Mouse (Mus musculus): ENCODE data around the gene Sox10. TPM values are rescaled to one million over a fixed set of nuclear protein-coding genes. Genes with fewer than 3 reads are reported as not detected.

The Sox10 gene
- polyA plus RNA-seq, 1 experiment from 2014 or later, result 5.2 TPM

- 22% methylated on average over 7 of the region's 7 CpGs for WGBS
- no peaks in the 10 kb centered on the region for H3K9me3 ChIP-seq (ENCODE audit: control insufficient read depth, low read length)
- H3K9ac ChIP-seq (ENCODE audit: low read depth, low read length), result peak overlapping the region; percentile 84
- peak overlapping the region; percentile 85; the same call in 1 of the 2 replicates for H3K4me3 ChIP-seq (ENCODE audit: low read length)
- H3K36me3 ChIP-seq (ENCODE audit: control insufficient read depth, insufficient read depth, low read length), result no peaks in the 10 kb centered on the region
- ATAC-seq, result no peak
- H3K27me3 ChIP-seq (replicated peaks; ENCODE audit: control insufficient read depth, insufficient read depth, low read length), result no peaks in the 10 kb centered on the region
- H3K4me1 ChIP-seq (ENCODE audit: control insufficient read depth, insufficient read depth, low read length), result peaks cover 22% of the 10 kb centered on the region
- peak overlapping the region; percentile 96 for H3K4me2 ChIP-seq (ENCODE audit: low read depth, low read length)
- H3K27ac ChIP-seq (ENCODE audit: low read length), result peak overlapping the region; percentile 85
These were observed 57.1 kb downstream of the Sox10 start for GRCm38 (mm10) chr15:79107966-79108365.

DNA sequence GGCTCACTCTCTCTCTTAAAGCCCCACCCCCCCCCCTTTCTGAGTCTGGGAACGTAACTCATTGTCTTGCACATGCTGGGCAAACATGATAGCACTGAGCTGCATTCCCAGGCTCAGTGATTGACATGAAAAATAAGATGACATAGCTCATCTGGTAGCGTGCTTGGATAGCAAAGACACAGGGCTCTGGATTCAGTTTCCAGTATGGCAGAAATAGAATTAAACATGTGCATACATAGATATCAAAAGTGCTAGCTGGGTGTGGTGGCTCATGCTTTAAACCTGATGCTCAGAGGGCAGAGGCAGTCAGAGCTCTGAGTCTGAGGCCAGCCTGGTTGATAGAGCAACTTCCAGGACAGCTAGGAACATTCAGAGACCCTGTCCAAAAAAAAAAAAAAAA lies 59.2 kb downstream of the Sox10 start:
- 51% methylated on average over 2 of the region's 2 CpGs for WGBS
- Histone ChIP-seq H3K4me2 (ENCODE audit: low read depth, low read length) (no peak overlapping the region), H3K27me3 (replicated peaks; ENCODE audit: control insufficient read depth, insufficient read depth, low read length) (no peaks in the 10 kb centered on the region), H3K27ac (ENCODE audit: low read length) (no peak overlapping the region), H3K4me3 (ENCODE audit: low read length) (no peak overlapping the region), H3K9ac (ENCODE audit: low read depth, low read length) (no peak overlapping the region), H3K36me3 (ENCODE audit: control insufficient read depth, insufficient read depth, low read length) (no peaks in the 10 kb centered on the region), H3K4me1 (ENCODE audit: control insufficient read depth, insufficient read depth, low read length) (peaks cover 17% of the 10 kb centered on the region), H3K9me3 (ENCODE audit: control insufficient read depth, low read length) (no peaks in the 10 kb centered on the region)
- no peak for ATAC-seq

Other genes starting within 250 kb of the Sox10 start
- 865 and 927 TPM in 2 replicates for gene Lgals1, start 238.5 kb downstream of the Sox10 start, polyA plus RNA-seq (2015; fragmentation: Nextera tagmentation; extraction: Ambion mirVana)
- 38.1 and 43.7 TPM in 2 replicates for gene Nol12, start 230.3 kb downstream of the Sox10 start, polyA plus RNA-seq (2015; fragmentation: Nextera tagmentation; extraction: Ambion mirVana)
- 54.3 and 58.7 TPM in 2 replicates for gene Triobp, start 217.5 kb downstream of the Sox10 start, polyA plus RNA-seq (2015; fragmentation: Nextera tagmentation; extraction: Ambion mirVana)
- 438 and 456 TPM in 2 replicates for gene H1f0, start 136.8 kb downstream of the Sox10 start, polyA plus RNA-seq (2015; fragmentation: Nextera tagmentation; extraction: Ambion mirVana)
- gene Galr3, start 123.4 kb downstream of the Sox10 start, polyA plus RNA-seq (2015; fragmentation: Nextera tagmentation; extraction: Ambion mirVana), result 1.8 and 2.3 TPM in 2 replicates
- 56.4 and 57.5 TPM in 2 replicates for gene Ankrd54, start 102.3 kb downstream of the Sox10 start, polyA plus RNA-seq (2015; fragmentation: Nextera tagmentation; extraction: Ambion mirVana)
- 221 and 238 TPM in 2 replicates for gene Eif3l, start 90.1 kb downstream of the Sox10 start, polyA plus RNA-seq (2015; fragmentation: Nextera tagmentation; extraction: Ambion mirVana)
- 5.2 and 6.3 TPM in 2 replicates for gene Micall1, start 56.3 kb downstream of the Sox10 start, polyA plus RNA-seq (2015; fragmentation: Nextera tagmentation; extraction: Ambion mirVana)
- 287 and 317 TPM in 2 replicates for gene Polr2f, start 24.2 kb downstream of the Sox10 start, polyA plus RNA-seq (2015; fragmentation: Nextera tagmentation; extraction: Ambion mirVana)
- gene 1700088E04Rik, start 24.0 kb downstream of the Sox10 start, polyA plus RNA-seq (2015; fragmentation: Nextera tagmentation; extraction: Ambion mirVana), result 4.2 and 5.7 TPM in 2 replicates
- gene Pick1, start 63.9 kb upstream of the Sox10 start, polyA plus RNA-seq (2015; fragmentation: Nextera tagmentation; extraction: Ambion mirVana), result 51.2 and 56.2 TPM in 2 replicates
- gene Gm49486, start 64.2 kb upstream of the Sox10 start, polyA plus RNA-seq (2015; fragmentation: Nextera tagmentation; extraction: Ambion mirVana), result 0.29 and 0.32 TPM in 2 replicates
- gene Slc16a8, start 89.5 kb upstream of the Sox10 start, polyA plus RNA-seq (2015; fragmentation: Nextera tagmentation; extraction: Ambion mirVana), result 0.07 TPM in 1 of 2 replicates, not detected in the other
- gene Baiap2l2, start 120.3 kb upstream of the Sox10 start, polyA plus RNA-seq (2015; fragmentation: Nextera tagmentation; extraction: Ambion mirVana), result 13.6 and 17.9 TPM in 2 replicates
- 27.1 and 28.3 TPM in 2 replicates for gene Pla2g6, start 163.2 kb upstream of the Sox10 start, polyA plus RNA-seq (2015; fragmentation: Nextera tagmentation; extraction: Ambion mirVana)
- 6.0 and 7.1 TPM in 2 replicates for gene Maff, start 181.4 kb upstream of the Sox10 start, polyA plus RNA-seq (2015; fragmentation: Nextera tagmentation; extraction: Ambion mirVana)
- gene Tmem184b, start 238.3 kb upstream of the Sox10 start, polyA plus RNA-seq (2015; fragmentation: Nextera tagmentation; extraction: Ambion mirVana), result 43.6 and 46.4 TPM in 2 replicates